Mouse (Mus musculus) heart, adult 8-10 months (tissue): ENCODE measurements at regions not wholly inside any gene's neighbourhood (a gene's known extent, or its start where the extent isn't known, plus 50 kb on each side); places are given as distances from the start of the nearest gene placed in this dataset.

Experiments
- DNase-seq: peaks from one replicate; pipeline ENCODE4 v3.0.0; 2022; ENCODE audit warnings: low spot score

DNA sequence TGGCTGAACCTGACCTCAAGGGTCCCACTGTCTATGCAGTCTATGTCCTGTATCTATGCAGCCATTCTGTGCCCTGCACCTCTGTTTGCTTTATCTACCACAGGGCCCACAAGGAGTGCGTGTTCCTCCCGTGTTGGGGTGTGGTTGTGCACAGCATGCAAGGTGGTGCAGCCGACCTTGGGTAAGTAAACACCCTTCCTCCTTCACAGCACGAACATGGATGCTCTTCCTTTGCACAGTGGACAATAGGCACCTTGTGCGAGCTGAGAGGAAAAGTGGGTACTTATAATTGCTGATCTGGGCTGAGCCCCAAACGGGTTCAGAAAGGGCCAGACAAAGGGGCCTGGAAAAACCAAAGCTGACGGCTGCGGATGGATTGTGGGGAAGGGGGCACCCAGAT lies 91.3 kb upstream of the 1600014C23Rik start:
- DNase-seq, result no peak

DNA sequence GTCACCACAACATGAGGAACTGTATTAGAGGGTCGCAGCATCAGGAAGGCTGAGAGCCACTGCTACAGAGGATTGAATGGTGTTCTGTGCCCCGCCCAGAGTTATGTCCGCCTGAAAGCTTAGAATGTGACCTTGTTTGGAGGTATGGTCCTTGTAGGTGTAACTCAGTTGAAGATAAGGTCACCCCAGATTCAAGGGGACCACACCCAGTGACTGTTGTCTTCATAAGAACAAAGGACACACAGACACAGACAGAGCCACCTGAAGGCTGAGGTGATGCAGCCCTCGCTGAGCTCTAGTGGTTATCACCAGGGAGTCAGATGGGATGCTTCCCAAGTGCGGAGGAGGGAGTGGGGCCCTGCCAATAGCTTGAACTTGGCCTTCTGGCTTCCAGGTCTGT lies 89.9 kb upstream of the 1600014C23Rik start:
- no peak for DNase-seq

DNA sequence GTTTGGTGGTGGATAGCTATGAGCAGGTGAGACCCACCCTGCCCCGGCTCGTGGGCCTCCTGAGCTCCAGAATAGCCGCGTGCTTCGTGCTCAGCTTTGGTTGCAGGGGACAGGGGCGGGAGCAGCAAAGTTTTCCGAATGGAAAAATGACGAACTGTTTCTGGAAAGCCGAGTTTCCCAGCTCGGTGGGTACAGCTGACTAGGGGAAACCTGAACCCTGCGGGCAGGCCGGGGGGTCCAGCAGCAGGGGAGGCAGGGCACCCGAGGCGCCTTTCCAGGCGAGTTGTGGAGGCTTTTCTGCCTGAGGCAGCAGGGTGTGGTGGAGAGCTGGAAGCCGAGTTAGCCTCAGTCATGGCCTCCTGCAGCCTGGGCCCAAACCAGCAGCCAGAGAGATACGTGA lies 88.8 kb upstream of the 1600014C23Rik start:
- DNase-seq, result no peak

GRCm38 (mm10) chr17:45821356-45821755 lies 87.7 kb upstream of the 1600014C23Rik start:
- no peak for DNase-seq

DNA sequence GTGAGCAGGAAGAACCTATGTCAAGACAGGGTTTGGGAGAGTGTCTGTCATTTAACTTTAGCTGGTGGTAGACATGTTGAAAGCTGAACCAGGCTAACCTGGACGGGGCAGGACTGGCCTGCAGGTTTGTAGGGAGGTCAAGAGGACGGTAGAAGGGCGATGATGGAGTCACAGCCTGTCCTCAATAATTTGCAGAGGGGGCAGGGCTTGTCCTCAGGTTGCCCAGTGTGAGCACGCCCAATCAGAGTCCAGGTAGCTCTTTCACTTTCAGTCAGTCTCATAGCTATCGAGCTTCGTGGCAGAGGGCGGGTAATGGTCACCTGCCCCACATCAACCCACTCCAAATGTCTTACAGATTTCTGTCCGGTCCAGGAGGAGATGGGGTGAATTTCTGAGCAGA lies 85.5 kb upstream of the 1600014C23Rik start:
- no peak for DNase-seq

DNA sequence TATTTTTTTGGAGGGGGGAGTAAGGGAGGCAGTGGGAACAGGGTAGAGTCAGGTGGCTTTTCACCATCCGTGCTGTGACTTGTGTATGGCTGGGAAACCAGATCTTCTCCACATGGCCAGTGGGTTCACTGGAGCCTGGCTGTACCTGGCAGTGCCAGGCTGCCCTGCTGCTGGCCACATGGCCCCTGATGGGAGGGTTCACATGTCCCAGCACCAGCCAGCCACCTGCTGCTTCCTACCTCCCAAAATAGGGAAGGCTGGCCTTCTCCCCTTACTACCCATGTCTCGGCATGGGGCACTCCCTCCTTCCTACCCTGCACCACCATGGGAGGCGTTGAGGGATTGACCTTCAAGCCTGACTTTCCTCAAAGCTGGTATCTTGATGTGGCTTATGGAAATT lies 82.9 kb upstream of the 1600014C23Rik start:
- DNase-seq, result peak; percentile 27

DNA sequence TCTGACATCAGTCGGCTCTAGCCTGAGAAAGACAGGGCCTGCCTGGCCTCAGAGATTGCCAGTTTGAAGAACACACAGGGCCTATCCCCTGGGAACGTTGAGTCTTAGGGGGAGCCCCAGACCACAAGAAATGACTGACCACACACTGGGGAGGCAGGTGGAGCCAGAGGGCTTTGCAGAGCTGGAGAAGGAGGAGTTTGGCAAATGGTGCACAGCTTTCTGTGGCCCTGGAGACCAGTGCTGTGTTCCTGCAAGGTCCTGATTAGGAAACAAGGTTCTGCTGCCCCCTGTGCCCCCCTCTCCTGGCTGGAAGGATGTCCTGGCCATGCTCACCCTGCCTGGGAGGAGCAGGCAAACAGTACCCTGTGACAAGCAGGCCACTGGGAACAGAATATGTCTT lies 82.2 kb upstream of the 1600014C23Rik start:
- peak; percentile 71 for DNase-seq

GRCm38 (mm10) chr17:45815341-45815740 lies 81.7 kb upstream of the 1600014C23Rik start:
- no peak for DNase-seq

- DNase-seq, result no peak
These were observed 80.9 kb upstream of the 1600014C23Rik start for GRCm38 (mm10) chr17:45814586-45814985.

- no peak for DNase-seq
These were observed 80.3 kb upstream of the 1600014C23Rik start for GRCm38 (mm10) chr17:45813956-45814355.

DNA sequence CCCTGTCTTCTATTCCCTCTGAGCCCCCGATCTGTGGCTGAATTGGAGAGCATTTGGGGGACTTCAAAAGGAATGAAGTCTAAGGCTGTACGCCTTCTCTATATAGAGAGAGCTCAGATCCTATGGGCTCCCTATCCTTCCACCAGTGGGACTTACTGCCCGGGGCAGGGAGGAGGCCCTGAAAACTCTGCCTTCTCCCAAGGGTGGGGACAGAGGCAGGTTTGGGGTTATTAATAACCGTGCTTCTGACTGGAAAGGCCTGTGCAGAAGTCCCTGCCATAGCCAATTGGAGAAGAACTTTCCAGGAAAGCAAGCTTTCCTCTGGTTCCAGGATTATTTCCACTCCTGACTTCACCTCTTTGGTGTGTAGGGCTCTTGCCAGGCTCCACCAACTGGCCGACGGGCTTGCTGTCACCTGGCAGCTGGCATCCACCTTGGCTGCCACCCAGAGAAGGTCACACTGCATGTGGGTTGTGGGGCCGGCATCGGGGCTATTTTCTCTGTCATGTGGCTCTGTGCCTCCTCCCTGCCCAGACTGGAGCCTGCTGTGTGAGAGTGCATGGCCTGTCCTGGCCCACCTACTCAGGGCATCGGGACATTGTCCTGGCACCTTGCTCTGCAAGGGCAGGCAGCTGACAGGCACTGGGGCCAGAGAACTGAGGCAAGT lies 78.8 kb upstream of the 1600014C23Rik start:
- DNase-seq, result peak; percentile 82

DNA sequence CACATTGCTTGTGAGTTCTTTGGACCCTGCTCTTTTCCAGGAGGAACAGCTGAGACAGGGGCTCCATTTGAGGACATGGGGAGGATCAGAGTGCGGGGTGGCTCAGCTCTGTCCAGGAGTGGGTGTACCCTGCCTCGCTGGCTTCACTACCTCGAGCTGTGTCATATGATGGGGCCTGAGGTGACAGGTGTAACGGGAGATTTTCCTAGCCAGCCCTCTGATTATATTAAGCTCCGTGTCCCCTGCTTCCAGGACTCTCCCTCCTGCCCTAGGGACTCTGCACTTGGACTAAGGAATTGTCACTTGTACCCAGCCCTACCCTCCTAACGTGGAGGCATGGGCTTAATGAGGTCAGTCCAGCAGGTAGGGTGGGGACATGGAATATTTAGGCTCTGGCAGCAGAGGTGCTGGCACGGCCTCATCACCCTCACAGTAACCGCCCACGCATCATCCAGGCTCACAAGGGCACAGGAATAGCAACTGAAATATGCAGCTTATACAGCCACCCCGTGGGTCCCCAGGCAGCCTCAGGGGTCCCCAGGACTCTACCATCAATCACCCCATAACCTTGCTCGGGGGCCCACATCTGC lies 78.1 kb upstream of the 1600014C23Rik start:
- DNase-seq, result peak; percentile 28

GRCm38 (mm10) chr17:45809728-45810127 lies 76.1 kb upstream of the 1600014C23Rik start:
- no peak for DNase-seq

- DNase-seq, result no peak
These were observed 74.7 kb upstream of the 1600014C23Rik start for GRCm38 (mm10) chr17:45808374-45808773.

- DNase-seq, result no peak
These were observed 73.8 kb upstream of the 1600014C23Rik start for GRCm38 (mm10) chr17:45807452-45807851.

GRCm38 (mm10) chr17:45806831-45807230 lies 73.2 kb upstream of the 1600014C23Rik start:
- no peak for DNase-seq

GRCm38 (mm10) chr17:45806430-45806829 lies 72.8 kb upstream of the 1600014C23Rik start:
- DNase-seq, result no peak

DNA sequence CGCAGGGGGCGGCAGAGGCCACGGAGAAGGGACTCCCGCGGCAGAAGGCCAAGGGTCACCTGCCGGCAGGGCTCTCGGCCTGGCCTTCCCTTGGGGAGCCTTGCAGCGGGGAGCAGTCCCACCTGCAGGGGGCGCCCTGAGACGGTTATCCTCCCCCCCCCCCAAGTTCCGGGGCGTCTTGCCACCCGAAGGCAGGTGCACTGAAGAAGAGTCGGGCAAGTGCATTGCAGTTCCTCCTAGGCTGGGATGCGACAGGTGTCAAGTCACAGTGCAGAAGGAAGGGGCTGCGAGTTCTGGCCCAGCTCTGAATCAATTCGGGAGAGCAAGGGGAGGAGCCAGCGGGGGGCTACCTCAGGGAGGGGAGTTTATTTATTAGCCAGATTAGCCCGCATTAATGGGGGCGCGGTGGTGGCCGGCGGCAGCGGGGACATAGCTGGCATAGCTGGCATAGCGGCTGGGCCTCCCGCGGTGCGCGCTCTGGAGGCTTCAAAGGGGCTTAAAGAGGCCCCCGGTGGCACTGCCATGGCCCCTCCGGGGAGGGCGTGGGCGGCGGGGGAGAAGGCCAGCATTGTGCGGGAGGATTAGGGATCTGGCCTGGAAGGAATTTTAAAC lies 71.9 kb upstream of the 1600014C23Rik start:
- no peak for DNase-seq

- no peak for DNase-seq
These were observed 69.7 kb upstream of the 1600014C23Rik start for GRCm38 (mm10) chr17:45803331-45803730.

DNA sequence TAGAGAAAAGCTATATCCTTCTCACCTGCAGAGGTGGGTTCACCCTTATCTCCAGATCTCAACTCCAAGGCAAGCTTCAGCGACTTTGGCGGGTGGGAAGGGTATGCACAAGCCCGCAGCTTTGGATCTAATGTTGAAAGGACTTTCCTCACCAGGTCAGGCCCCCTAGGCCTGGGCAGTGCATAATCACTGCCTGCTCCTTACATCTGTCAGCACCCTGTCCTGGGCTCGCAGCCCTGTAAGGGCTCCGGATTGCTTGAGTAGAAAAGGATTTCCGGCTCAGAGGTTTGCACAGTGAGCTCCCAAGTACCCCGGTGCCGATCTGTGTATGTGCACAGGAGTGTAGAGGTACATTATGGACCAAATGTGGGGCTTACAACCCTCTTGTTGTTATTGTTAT lies 68.8 kb upstream of the 1600014C23Rik start:
- DNase-seq, result no peak

GRCm38 (mm10) chr17:45799725-45800124 lies 66.1 kb upstream of the 1600014C23Rik start:
- DNase-seq, result no peak

DNA sequence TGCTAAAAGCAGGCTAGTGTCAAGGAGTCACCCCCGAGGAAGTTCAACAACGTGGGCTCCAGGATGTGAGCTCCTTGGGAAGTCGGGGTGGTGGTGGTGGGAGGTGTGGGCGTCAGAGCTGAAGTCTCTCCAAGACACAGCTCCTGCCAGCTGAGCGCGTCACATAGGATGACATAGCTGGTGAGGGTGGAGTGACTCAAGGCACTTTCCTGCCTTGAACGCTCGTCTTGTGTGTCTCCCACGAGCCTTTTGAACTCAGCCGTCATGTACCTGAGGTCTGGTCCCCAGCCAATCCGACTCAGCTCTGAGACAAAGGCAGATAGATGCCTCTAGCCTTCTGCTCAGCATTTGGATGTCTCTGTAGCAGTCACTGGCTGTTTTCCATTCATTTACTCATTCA lies 65.4 kb upstream of the 1600014C23Rik start:
- DNase-seq, result no peak

DNA sequence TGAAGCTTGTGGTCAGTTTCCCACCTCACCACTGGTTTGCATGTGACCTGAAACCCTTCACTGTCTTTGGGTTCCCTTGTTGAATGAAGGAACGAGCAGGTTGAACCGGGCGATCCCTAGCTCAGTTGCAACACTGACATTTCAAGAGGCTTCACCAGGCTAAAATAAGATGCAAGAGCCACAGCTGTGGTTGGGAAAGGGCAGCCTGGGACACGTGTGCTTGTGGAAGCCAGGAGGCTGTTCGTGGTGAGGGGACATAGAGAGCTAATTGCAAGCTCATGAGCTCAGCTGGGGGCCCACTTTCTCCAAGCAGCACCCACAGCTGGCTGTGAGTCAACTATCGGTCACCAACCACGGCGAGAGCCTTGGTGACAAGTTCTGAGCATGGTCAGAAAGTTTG lies 64.8 kb upstream of the 1600014C23Rik start:
- no peak for DNase-seq
